Mouse (Mus musculus) heart, adult 2 months (tissue): ENCODE data around the gene 2610028H24Rik.

ENCODE experiments used
- CTCF ChIP-seq: fragments of 200-600 bp; IDR thresholded peaks from 2 replicates; pipeline ENCODE4 v1.8.1; 2022; ENCODE audit warnings: antibody characterized with exemption, mild to moderate bottlenecking, moderate library complexity
- EP300 ChIP-seq: fragments of 200-500 bp; IDR thresholded peaks from 2 replicates; pipeline ENCODE4 v1.6.1; 2011; ENCODE audit warnings: low read depth, low read length, control low read depth; ENCODE audit not compliant: insufficient read depth

GRCm38 (mm10) chr10:76462312-76462711 lies 13.4 kb downstream of the 2610028H24Rik start:
- TF ChIP-seq CTCF = no peak
- no peak for TF ChIP-seq EP300
